Mouse (Mus musculus): ENCODE measurements around the gene Mfap2. TPM values are rescaled to one million over a fixed set of nuclear protein-coding genes. Genes with fewer than 3 reads are reported as not detected.

Mfap2 gene
- polyA plus RNA-seq, 1 experiment from 2014 or later, result 40.3 TPM

GRCm38 (mm10) chr4:140974408-140974807 is 35.8 kb upstream of the Mfap2 start:
- no peaks in the 10 kb centered on the region for H3K27me3 ChIP-seq
- no peak for DNase-seq (ENCODE audit: low read depth, low spot score)
- in situ Hi-C loops (cut with MboI; ENCODE audit: low pct_unique_long_range_greater_than_20kb), result no loop called here
- POLR2A ChIA-PET, result no interaction called here
- CTCF ChIA-PET, result no interaction called here
- ATAC-seq, result no peak
- no peak for TF ChIP-seq CTCF (IDR thresholded peaks at IDR 0.05)

- no peak for TF ChIP-seq CTCF (IDR thresholded peaks at IDR 0.05)
- ATAC-seq (no peak), DNase-seq (ENCODE audit: low read depth, low spot score) (no peak)
- in situ Hi-C loops (cut with MboI; ENCODE audit: low pct_unique_long_range_greater_than_20kb), result no loop called here
- ChIA-PET POLR2A (no interaction called here), CTCF (interaction anchor here (1.7 kb wide), 1 partner anchor 57 kb away, joined by 5 read pairs; no protein-coding TSS in a partner anchor)
- no peaks in the 10 kb centered on the region for H3K27me3 ChIP-seq
Measured at GRCm38 (mm10) chr4:140975356-140975755, 34.9 kb upstream of the Mfap2 start.

- in situ Hi-C loops (cut with MboI; ENCODE audit: low pct_unique_long_range_greater_than_20kb), result no loop called here
- TF ChIP-seq CTCF (IDR thresholded peaks at IDR 0.05), result no peak
- ChIA-PET CTCF (interaction anchor here (1.5 kb wide), 1 partner anchor 9 kb away, joined by 3 read pairs; no protein-coding TSS in a partner anchor), POLR2A (no interaction called here)
- H3K27me3 ChIP-seq, result no peaks in the 10 kb centered on the region
- no peak for ATAC-seq
- no peak for DNase-seq (ENCODE audit: low read depth, low spot score)
Measured at GRCm38 (mm10) chr4:140977278-140977677, 32.9 kb upstream of the Mfap2 start.

GRCm38 (mm10) chr4:140977886-140978692 is 32.1 kb upstream of the Mfap2 start:
- in situ Hi-C loops (cut with MboI; ENCODE audit: low pct_unique_long_range_greater_than_20kb), result no loop called here
- POLR2A ChIA-PET, result no interaction called here
- CTCF ChIA-PET, result interaction anchor here (1.5 kb wide), 1 partner anchor 10 kb away, joined by 3 read pairs; no protein-coding TSS in a partner anchor
- no peak for ATAC-seq
- TF ChIP-seq CTCF (IDR thresholded peaks at IDR 0.05), result no peak
- no peaks in the 10 kb centered on the region for H3K27me3 ChIP-seq
- DNase-seq (ENCODE audit: low read depth, low spot score), result no peak

GRCm38 (mm10) chr4:140981605-140982004 is 28.6 kb upstream of the Mfap2 start:
- DNase-seq (ENCODE audit: low read depth, low spot score) (no peak), ATAC-seq (no peak)
- ChIA-PET CTCF (no interaction called here), POLR2A (no interaction called here)
- no peaks in the 10 kb centered on the region for H3K27me3 ChIP-seq
- TF ChIP-seq CTCF (IDR thresholded peaks at IDR 0.05), result no peak
- in situ Hi-C loops (cut with MboI; ENCODE audit: low pct_unique_long_range_greater_than_20kb), result loop anchor here (5.0 kb wide), 1 partner anchor 41 kb away; no protein-coding TSS in a partner anchor

GRCm38 (mm10) chr4:140982808-140983207 is 27.4 kb upstream of the Mfap2 start:
- CTCF ChIA-PET, result interaction anchor here (1.2 to 1.5 kb wide), 2 partner anchors 38 to 49 kb away, joined by 3 to 5 read pairs; no protein-coding TSS in a partner anchor
- ATAC-seq (no peak), DNase-seq (ENCODE audit: low read depth, low spot score) (no peak)
- no peak for TF ChIP-seq CTCF (IDR thresholded peaks at IDR 0.05)
- in situ Hi-C loops (cut with MboI; ENCODE audit: low pct_unique_long_range_greater_than_20kb), result loop anchor here (5.0 kb wide), 1 partner anchor 39 kb away; no protein-coding TSS in a partner anchor
- no peaks in the 10 kb centered on the region for H3K27me3 ChIP-seq
- POLR2A ChIA-PET, result no interaction called here

- no peak for TF ChIP-seq CTCF (IDR thresholded peaks at IDR 0.05)
- CTCF ChIA-PET, result interaction anchor here (1.2 to 1.5 kb wide), 2 partner anchors 38 to 48 kb away, joined by 3 to 5 read pairs; no protein-coding TSS in a partner anchor
- DNase-seq (ENCODE audit: low read depth, low spot score), result peak; percentile 66
- ATAC-seq, result peak; percentile 67
- POLR2A ChIA-PET, result interaction anchor here (1.4 kb wide), 1 partner anchor 29 kb away, joined by 3 read pairs; no protein-coding TSS in a partner anchor
- H3K27me3 ChIP-seq, result no peaks in the 10 kb centered on the region
- in situ Hi-C loops (cut with MboI; ENCODE audit: low pct_unique_long_range_greater_than_20kb), result loop anchor here (5.0 kb wide), 1 partner anchor 39 kb away; no protein-coding TSS in a partner anchor
Measured at GRCm38 (mm10) chr4:140983442-140983841, 26.8 kb upstream of the Mfap2 start.

- POLR2A ChIA-PET, result interaction anchor here (1.4 kb wide), 1 partner anchor 28 kb away, joined by 3 read pairs; no protein-coding TSS in a partner anchor
- no peak for TF ChIP-seq CTCF (IDR thresholded peaks at IDR 0.05)
- CTCF ChIA-PET, result no interaction called here
Measured at GRCm38 (mm10) chr4:140984544-140984943, 25.7 kb upstream of the Mfap2 start.

GRCm38 (mm10) chr4:140986024-140986710 is 24.1 kb upstream of the Mfap2 start:
- ATAC-seq (no peak), DNase-seq (ENCODE audit: low read depth, low spot score) (no peak)
- CTCF ChIA-PET, result no interaction called here
- in situ Hi-C loops (cut with MboI; ENCODE audit: low pct_unique_long_range_greater_than_20kb), result no loop called here
- H3K27me3 ChIP-seq, result no peaks in the 10 kb centered on the region
- TF ChIP-seq CTCF (IDR thresholded peaks at IDR 0.05), result no peak
- POLR2A ChIA-PET, result no interaction called here

More at GRCm38 (mm10) chr4:140984544-140984943, 25.7 kb upstream of the Mfap2 start:
- no peak for DNase-seq (ENCODE audit: low read depth, low spot score)
- no peak for ATAC-seq
- in situ Hi-C loops (cut with MboI; ENCODE audit: low pct_unique_long_range_greater_than_20kb), result loop anchor here (5.0 kb wide), 1 partner anchor 38 kb away; no protein-coding TSS in a partner anchor
- H3K27me3 ChIP-seq, result no peaks in the 10 kb centered on the region

GRCm38 (mm10) chr4:140986711-140987395 is 23.4 kb upstream of the Mfap2 start, which contains the start of gene Atp13a2:
TSS of gene Atp13a2 (plus strand) at chr4:140986873.
- in situ Hi-C loops (cut with MboI; ENCODE audit: low pct_unique_long_range_greater_than_20kb), result no loop called here
- ChIA-PET CTCF (no interaction called here), POLR2A (no interaction called here)
- ATAC-seq (peak; percentile 58), DNase-seq (ENCODE audit: low read depth, low spot score) (no peak)
- no peaks in the 10 kb centered on the region for H3K27me3 ChIP-seq
- TF ChIP-seq CTCF (IDR thresholded peaks at IDR 0.05), result no peak
